ENCODE assay signal across 8 mouse cellular contexts in genomic region chr1:179854288-179854965, GRCm38 (mm10). TPM values are rescaled to one million over a fixed set of nuclear protein-coding genes. Genes with fewer than 3 reads are reported as not detected.
DNase-seq lines count a peak whose midpoint lies in the region; ATAC-seq and TF ChIP-seq lines count a peak whose summit lies in the region.

No protein-coding gene starts in this region.

- no peak for TF ChIP-seq CTCF in left cerebral cortex, adult 2 months (IDR thresholded peaks at IDR 0.05)

- no peaks in the 10 kb centered on the region for H3K36me3 ChIP-seq in erythroblast, embryonic 14.5 days (ENCODE audit: control insufficient read depth)
- no peaks in the 10 kb centered on the region for H3K36me3 ChIP-seq in limb, embryonic 12.5 days

- H3K27ac ChIP-seq in left cerebral cortex, adult 2 months = peak overlapping the region; percentile 33; the same call in 1 of the 2 replicates
- peak overlapping the region; percentile 51; the same call in 1 of the 2 replicates for H3K27ac ChIP-seq in limb, embryonic 12.5 days

- WGBS in limb, embryonic 12.5 days = 53% methylated on average over 12 of the region's 12 CpGs

- peaks cover 29% of the 10 kb centered on the region for H3K4me1 ChIP-seq in erythroblast, embryonic 14.5 days (ENCODE audit: control insufficient read depth)
- H3K4me1 ChIP-seq in limb, embryonic 12.5 days (replicated peaks) = peaks cover 4% of the 10 kb centered on the region; the same call in 1 of the 2 replicates

- no peak overlapping the region for H3K4me2 ChIP-seq in limb, embryonic 12.5 days

- DNase-seq in left cerebral cortex, adult 2 months (ENCODE audit: extremely low spot score in 1 of 2, low spot score in 2 of 2) = peak in 1 of 2 experiments; percentile 24
- no peak for DNase-seq in left cerebral cortex, adult 11 months (ENCODE audit: low spot score)
- no peak for DNase-seq in cerebellum, postnatal 36 days
- no peak for DNase-seq in kidney, adult 11 months
- DNase-seq in embryo, embryonic 9.5 days (ENCODE audit: extremely low spot score) = no peak

- H3K27me3 ChIP-seq in erythroblast, embryonic 14.5 days (ENCODE audit: control insufficient read depth) = no peaks in the 10 kb centered on the region
- H3K27me3 ChIP-seq in limb, embryonic 12.5 days = no peaks in the 10 kb centered on the region

- no peak for ATAC-seq in limb, embryonic 12.5 days (ENCODE audit: insufficient number of reproducible peaks, insufficient read depth, low FRiP score, low TSS enrichment, low read depth)
- ATAC-seq in megakaryocyte-erythroid progenitor cell, adult 5-6 weeks (replicated peaks; ENCODE audit: low FRiP score, low TSS enrichment, poor library complexity, severe bottlenecking) = peak; percentile 94

- no peaks in the 10 kb centered on the region for H3K9me3 ChIP-seq in erythroblast, embryonic 14.5 days (ENCODE audit: control insufficient read depth, low read length)
- no peaks in the 10 kb centered on the region for H3K9me3 ChIP-seq in limb, embryonic 12.5 days

- intact Hi-C loops in left cerebral cortex, adult 2 months (cut with DNase I) = no loop called here

- no peak overlapping the region for H3K4me3 ChIP-seq in left cerebral cortex, adult 2 months
- peak overlapping the region; percentile 28 for H3K4me3 ChIP-seq in erythroblast, embryonic 14.5 days (replicated peaks)
- H3K4me3 ChIP-seq in limb, embryonic 12.5 days (replicated peaks) = no peak overlapping the region

- no peak overlapping the region for H3K9ac ChIP-seq in limb, embryonic 12.5 days (replicated peaks)

RNA-seq across cellular contexts. Expression of gene Ahctf1, which starts 50.9 kb away (rescaled TPM):
- total RNA-seq in left cerebral cortex, adult 2 months (2021) = 10 to 100 TPM; 36.1 to 37.3 TPM
- polyA plus RNA-seq in erythroblast, embryonic 14.5 days (2012) = 4.5 and 4.8 TPM in 2 replicates
- polyA plus RNA-seq in limb, embryonic 12.5 days (2016; fragmentation: Nextera tagmentation; extraction: Ambion mirVana) = 33.3 and 36.3 TPM in 2 replicates
- total RNA-seq in megakaryocyte-erythroid progenitor cell, adult 5-6 weeks (2014; fragmentation: Nextera tagmentation) = 145 and 151 TPM in 2 replicates
- 189 and 190 TPM in 2 replicates for total RNA-seq in megakaryocyte-erythroid progenitor cell, adult 5-6 weeks (2017)

RNA-seq across cellular contexts. Expression of gene Gm10518, which starts 51.3 kb away (rescaled TPM):
- total RNA-seq in left cerebral cortex, adult 2 months (2021) = under 1 TPM in 1 of 2 experiments, not detected in 1; 0.26 TPM
- polyA plus RNA-seq in erythroblast, embryonic 14.5 days (2012) = not detected in 2 replicates
- polyA plus RNA-seq in limb, embryonic 12.5 days (2016; fragmentation: Nextera tagmentation; extraction: Ambion mirVana) = 0.28 and 0.35 TPM in 2 replicates
- 0.94 TPM in 1 of 2 replicates, not detected in the other for total RNA-seq in megakaryocyte-erythroid progenitor cell, adult 5-6 weeks (2014; fragmentation: Nextera tagmentation)
- 0.09 and 1.9 TPM in 2 replicates for total RNA-seq in megakaryocyte-erythroid progenitor cell, adult 5-6 weeks (2017)
